Mouse (Mus musculus) T-cell, adult 2 months (primary cell): Measurements from ENCODE around the gene Gm5152.
"Not testable (repeated sequence)": the region's sequence is repeated elsewhere in the genome, so short reads cannot be mapped to it uniquely, and the experiment has no call there.

Source experiments
- DNase-seq: peaks from one replicate; pipeline ENCODE4 v3.0.0; 2022; ENCODE audit warnings: low spot score

Gene Gm5152

DNA sequence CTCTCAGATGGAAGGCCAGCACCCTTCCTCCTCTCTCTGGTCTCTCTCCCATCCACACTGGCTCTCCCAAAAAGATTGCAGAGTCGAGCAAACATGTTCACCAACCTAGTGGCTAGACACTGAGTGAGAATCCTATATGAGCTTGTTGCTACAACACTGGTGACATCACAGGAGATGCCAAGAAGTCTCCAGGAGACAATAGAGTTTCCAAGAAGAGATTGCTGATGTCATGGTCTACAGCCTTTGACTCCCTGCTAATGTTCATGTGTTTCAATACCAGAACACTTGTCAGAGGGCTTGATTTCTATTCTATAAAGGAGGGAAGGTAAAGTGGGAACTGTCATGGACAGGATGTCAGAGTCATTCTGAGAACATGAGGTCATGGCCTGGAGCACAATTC lies at the start of gene Gm5152:
Gene Gm5152, minus strand, starts transcription at position 101 of the 400 bp plus-strand sequence.
- not testable (repeated sequence) for DNase-seq

DNA sequence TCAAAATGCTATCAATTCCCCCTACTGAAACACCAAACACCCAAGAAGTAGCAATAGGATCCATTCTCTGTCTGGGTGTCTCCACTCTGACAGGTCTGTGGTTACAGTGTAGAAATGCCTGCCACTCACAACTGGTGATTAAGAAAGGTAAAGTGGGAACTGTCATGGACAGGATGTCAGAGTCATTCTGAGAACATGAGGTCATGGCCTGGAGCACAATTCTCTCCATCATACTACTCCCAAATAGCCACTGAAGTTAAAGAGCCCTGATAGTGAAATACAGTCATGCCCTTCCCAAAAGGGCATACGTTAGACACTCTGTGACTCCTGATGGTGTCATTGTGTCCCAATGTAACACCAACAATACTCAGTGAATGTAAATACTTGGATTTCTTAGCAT lies 8.4 kb upstream of the Gm5152 start:
- DNase-seq, result not testable (repeated sequence)

DNA sequence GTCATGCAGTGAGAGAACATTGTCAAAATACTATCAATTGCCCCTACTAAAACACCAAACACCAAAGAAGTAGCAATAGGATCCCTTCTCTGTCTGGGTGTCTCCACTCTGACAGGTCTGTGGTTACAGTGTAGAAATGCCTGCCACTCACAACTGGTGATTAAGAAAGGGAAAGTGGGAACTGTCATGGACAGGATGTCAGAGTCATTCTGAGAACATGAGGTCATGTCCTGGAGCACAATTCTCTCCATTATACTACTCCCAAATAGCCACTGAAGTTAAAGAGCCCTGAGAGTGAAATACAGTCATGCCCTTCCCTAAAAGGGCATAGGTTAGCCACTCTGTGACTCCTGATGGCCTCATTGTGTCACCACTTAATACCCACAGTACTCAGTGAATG lies 556 bp downstream of the Gm5152 start:
- not testable (repeated sequence) for DNase-seq

DNA sequence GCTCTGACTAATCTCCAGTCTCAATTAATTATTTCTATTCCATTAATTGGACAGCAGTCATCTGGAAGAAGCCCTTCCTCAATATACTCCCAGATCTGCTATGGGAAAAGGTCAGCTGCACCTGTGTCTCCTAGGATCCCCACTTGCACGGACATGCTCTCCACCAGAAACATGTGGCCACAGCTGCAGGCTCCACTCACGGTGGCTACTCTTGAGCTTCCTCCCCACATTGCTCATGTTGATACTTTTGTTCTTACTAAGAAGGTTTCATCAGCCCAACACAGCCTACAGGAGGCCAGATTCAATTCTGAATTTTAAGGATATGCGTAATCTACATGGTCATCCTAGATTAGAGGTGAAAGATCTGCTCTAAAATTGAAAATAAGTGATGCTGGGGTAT lies 5.9 kb downstream of the Gm5152 start:
- DNase-seq, result not testable (repeated sequence)

DNA sequence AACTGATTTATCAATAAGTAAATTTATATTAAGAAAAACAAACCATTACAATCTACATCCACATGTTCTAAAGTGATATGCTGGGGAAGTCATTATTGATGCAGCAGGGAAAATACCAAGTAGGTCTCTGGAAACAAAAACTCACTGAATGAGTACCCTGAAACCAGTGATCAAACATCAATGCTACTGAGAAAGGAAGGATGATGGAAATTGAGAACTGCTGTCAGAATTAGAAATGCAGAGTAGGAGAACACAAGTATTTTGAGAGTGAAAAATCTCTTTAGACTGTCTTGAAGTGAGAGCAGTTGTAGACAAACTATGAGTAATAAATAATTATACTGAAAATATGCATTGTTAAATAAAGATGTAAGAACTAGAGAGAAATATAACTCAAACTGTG lies 26.0 kb downstream of the Gm5152 start:
- no peak for DNase-seq

DNA sequence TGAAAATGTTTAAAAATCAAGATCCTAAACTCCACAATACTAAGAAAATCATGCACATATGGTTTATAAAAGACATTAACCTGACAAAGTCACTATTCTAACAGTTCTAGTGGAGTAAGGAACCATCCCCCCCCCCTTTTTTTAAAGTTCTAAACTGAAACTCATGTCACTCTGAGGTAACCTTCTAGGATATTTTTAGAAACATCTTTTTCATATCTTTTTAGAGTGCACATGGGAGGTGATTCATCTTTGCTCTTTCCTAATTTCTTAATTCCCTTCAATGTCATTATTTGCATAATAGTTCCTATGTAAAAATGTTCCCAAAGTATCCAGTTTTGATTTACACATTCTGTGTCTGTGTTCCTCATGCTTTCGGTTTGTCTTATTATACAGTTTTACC lies 43.3 kb downstream of the Gm5152 start:
- DNase-seq, result no peak

DNA sequence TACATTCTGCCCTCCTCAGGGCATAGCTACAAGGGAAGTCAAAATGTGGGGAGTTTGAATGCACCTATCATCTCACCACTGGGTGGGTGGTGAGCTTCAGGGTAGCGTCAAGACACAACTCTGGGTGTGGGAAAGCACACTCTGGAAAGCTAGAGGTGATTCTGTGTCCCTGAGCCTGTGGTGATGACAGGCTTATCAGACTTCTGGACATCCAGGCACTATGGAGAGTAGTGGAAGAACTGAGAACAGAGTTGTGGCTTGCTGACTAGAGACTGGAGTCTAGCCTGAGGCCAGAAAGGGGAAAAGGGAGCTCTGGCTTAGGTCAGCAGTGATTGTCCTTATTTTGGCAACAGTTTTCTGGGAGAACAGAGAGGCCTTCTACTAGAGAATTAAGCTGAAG lies 49.4 kb downstream of the Gm5152 start:
- no peak for DNase-seq
